Mouse (Mus musculus) limb, embryonic 14.5 days (tissue): Measurements from ENCODE around the gene Aadacl4. TPM values are rescaled to one million over a fixed set of nuclear protein-coding genes. Genes with fewer than 3 reads are reported as not detected.
"Not testable (repeated sequence)": the region's sequence is repeated elsewhere in the genome, so short reads cannot be mapped to it uniquely, and the experiment has no call there.

ENCODE experiments used
- ATAC-seq: fragments of 200-750 bp; cut with Nextera tagmentation; 2 replicates; pipeline ENCODE4 v1.8.0; 2017; ENCODE audit warnings: low read depth, moderate number of reproducible peaks, moderate TSS enrichment; ENCODE audit not compliant: low FRiP score
- DNase-seq: peaks from one replicate; pipeline ENCODE4 v3.0.0-alpha.2; 2015; ENCODE audit warnings: low spot score
- H3K27ac ChIP-seq: fragments of 300-500 bp; sonication (generic); replicated peaks from 2 replicates; pipeline ENCODE4 v1.5.1; 2014; ENCODE audit warnings: low read depth, mild to moderate bottlenecking, low read length, moderate library complexity, mixed read lengths
- H3K27me3 ChIP-seq: fragments of 300-500 bp; sonication (generic); 2 replicates; pipeline ENCODE4 v1.6.1; 2014; ENCODE audit warnings: low read length, mixed read lengths; ENCODE audit not compliant: control insufficient read depth, insufficient read depth
- H3K36me3 ChIP-seq: fragments of 300-500 bp; sonication (generic); 2 replicates; pipeline ENCODE4 v1.6.1; 2014; ENCODE audit warnings: mild to moderate bottlenecking, low read length, moderate library complexity, mixed read lengths; ENCODE audit not compliant: control insufficient read depth, insufficient read depth
- H3K4me1 ChIP-seq: fragments of 300-500 bp; sonication (generic); 2 replicates; pipeline ENCODE4 v1.6.1; 2014; ENCODE audit warnings: antibody characterized with exemption, low read length, mixed read lengths; ENCODE audit not compliant: control insufficient read depth, insufficient read depth
- H3K4me2 ChIP-seq: fragments of 300-500 bp; sonication (generic); replicated peaks from 2 replicates; pipeline ENCODE4 v1.6.1; 2014; ENCODE audit warnings: low read depth, mild to moderate bottlenecking, low read length, moderate library complexity; ENCODE audit not compliant: severe bottlenecking
- H3K4me3 ChIP-seq: fragments of 300-500 bp; sonication (generic); replicated peaks from 2 replicates; pipeline ENCODE4 v1.5.1; 2014; ENCODE audit warnings: low read length
- H3K9ac ChIP-seq: fragments of 300-500 bp; sonication (generic); 2 replicates; pipeline ENCODE4 v1.6.1; 2014; ENCODE audit warnings: mild to moderate bottlenecking, low read depth, low read length, moderate library complexity; ENCODE audit not compliant: severe bottlenecking
- H3K9me3 ChIP-seq: fragments of 300-500 bp; sonication (generic); 2 replicates; pipeline ENCODE4 v1.6.1; 2016; ENCODE audit warnings: low read length; ENCODE audit not compliant: control insufficient read depth
- POLR2A ChIP-seq: fragments of 200-500 bp; IDR thresholded peaks from 2 replicates; pipeline ENCODE4 v1.8.0; 2012; ENCODE audit warnings: inconsistent platforms, mild to moderate bottlenecking, moderate library complexity, borderline replicate concordance; ENCODE audit not compliant: insufficient read depth, insufficient read length; ENCODE audit errors: extremely low read depth
- WGBS: fragments of 180-500 bp; shearing (Covaris S2); extraction: QIAGEN DNeasy Blood & Tissue Kit; methylation state at CpG from one replicate; pipeline ENCODE4 v1.1.7; 2014; 5-methylcytosine and 5-hydroxymethylcytosine counted together
- polyA plus RNA-seq, 2 experiments: library from polyadenylated mRNA; depleted of rRNA in 1 of 2; stranded (reverse) in 1 of 2; unstranded in 1 of 2; fragments of >200 nt; fragmentation: Nextera tagmentation in 1 of 2; extraction: Ambion mirVana in 1 of 2; gene quantifications; 2 replicates each; pipeline versions ENCODE4 v1.2.1 to v1.2.3; 2012 to 2014

The Aadacl4 gene
- polyA plus RNA-seq (2012; rRNA removed) (not detected in 2 replicates), polyA plus RNA-seq (2014; fragmentation: Nextera tagmentation; extraction: Ambion mirVana) (not detected in 2 replicates)

- no peak for DNase-seq
- ATAC-seq = no peak
- H3K4me1 ChIP-seq = no peaks in the 10 kb centered on the region
- H3K4me2 ChIP-seq = no peak within 1 kb of the TSS
- 0 out of 2 replicates have a peak, but pooled peaks cover 3% of the 10 kb centered on the region for H3K9me3 ChIP-seq
- no peak within 1 kb of the TSS for H3K4me3 ChIP-seq
- H3K9ac ChIP-seq = no peak within 1 kb of the TSS
- H3K27me3 ChIP-seq = no peaks in the 10 kb centered on the region
- no peak within 1 kb of the TSS for H3K27ac ChIP-seq
- TF ChIP-seq POLR2A = no peak
- no peaks in the 10 kb centered on the region for H3K36me3 ChIP-seq
- WGBS = 62% methylated on average over 1 of the region's 1 CpGs
Measured at GRCm38 (mm10) chr4:144613407-144613806, at the start of gene Aadacl4. Gene Aadacl4, plus strand, starts transcription at chr4:144613707.

- H3K36me3 ChIP-seq = no peaks in the 10 kb centered on the region
- DNase-seq (no peak), ATAC-seq (no peak)
- no peak within 1 kb of the TSS for H3K9ac ChIP-seq
- H3K4me3 ChIP-seq = no peak within 1 kb of the TSS
- 96% methylated on average over 1 of the region's 1 CpGs for WGBS
- no peaks in the 10 kb centered on the region for H3K4me1 ChIP-seq
- no peaks in the 10 kb centered on the region for H3K27me3 ChIP-seq
- TF ChIP-seq POLR2A = no peak
- H3K4me2 ChIP-seq = no peak within 1 kb of the TSS
- no peaks in the 10 kb centered on the region for H3K9me3 ChIP-seq
- H3K27ac ChIP-seq = no peak within 1 kb of the TSS
Measured at GRCm38 (mm10) chr4:144565034-144565433, 48.5 kb upstream of the Aadacl4 start, which contains the start of gene Gm13124. Gene Gm13124, minus strand, starts transcription at chr4:144565134.

- Histone ChIP-seq H3K4me2 (no peak overlapping the region), H3K4me3 (no peak overlapping the region), H3K27ac (no peak overlapping the region), H3K27me3 (no peaks in the 10 kb centered on the region), H3K9ac (no peak overlapping the region), H3K36me3 (no peaks in the 10 kb centered on the region), H3K4me1 (no peaks in the 10 kb centered on the region), H3K9me3 (no peaks in the 10 kb centered on the region)
- DNase-seq (no peak), ATAC-seq (no peak)
- TF ChIP-seq POLR2A = no peak
Measured at GRCm38 (mm10) chr4:144567752-144568151, 45.8 kb upstream of the Aadacl4 start.

GRCm38 (mm10) chr4:144586207-144586606 lies 27.3 kb upstream of the Aadacl4 start:
- H3K27ac ChIP-seq, H3K9me3 ChIP-seq, H3K36me3 ChIP-seq, DNase-seq, H3K4me2 ChIP-seq, H3K4me1 ChIP-seq, H3K27me3 ChIP-seq, H3K4me3 ChIP-seq, H3K9ac ChIP-seq: not testable (repeated sequence)
- ATAC-seq = peak; percentile 26; the same call in 1 of the 2 replicates
- whole genome bisulfite sequencing = 84% methylated on average over 12 of the region's 16 CpGs

- Histone ChIP-seq H3K9ac (no peak overlapping the region), H3K4me1 (no peaks in the 10 kb centered on the region), H3K9me3 (no peaks in the 10 kb centered on the region; the same call in 1 of the 2 replicates), H3K27me3 (no peaks in the 10 kb centered on the region), H3K27ac (no peak overlapping the region), H3K36me3 (no peaks in the 10 kb centered on the region), H3K4me2 (no peak overlapping the region), H3K4me3 (no peak overlapping the region)
- TF ChIP-seq POLR2A = no peak
- no peak for ATAC-seq
- DNase-seq = no peak
Measured at GRCm38 (mm10) chr4:144592790-144593189, 20.7 kb upstream of the Aadacl4 start.

- H3K4me2 ChIP-seq = no peak overlapping the region
- DNase-seq (no peak), ATAC-seq (no peak)
- H3K27ac ChIP-seq = no peak overlapping the region
- 57% methylated on average over 1 of the region's 1 CpGs for WGBS
- H3K9ac ChIP-seq = no peak overlapping the region
- no peaks in the 10 kb centered on the region for H3K36me3 ChIP-seq
- no peaks in the 10 kb centered on the region for H3K27me3 ChIP-seq
- H3K4me3 ChIP-seq = no peak overlapping the region
- H3K9me3 ChIP-seq = 0 out of 2 replicates have a peak, but pooled peaks cover 3% of the 10 kb centered on the region
- H3K4me1 ChIP-seq = no peaks in the 10 kb centered on the region
- TF ChIP-seq POLR2A = no peak
Measured at GRCm38 (mm10) chr4:144614586-144614985, 1.1 kb downstream of the Aadacl4 start.
